Mouse (Mus musculus) layer of hippocampus, adult 2 months (tissue): ENCODE results near the gene Jdp2. TPM values are rescaled to one million over a fixed set of nuclear protein-coding genes. Genes with fewer than 3 reads are reported as not detected.
A peak's percentile ranks its signal among the peaks of the same experiment; 100 is the strongest.

ENCODE experiments used
- DNase-seq, 2 experiments: peaks; one replicate each; pipeline ENCODE4 v3.0.0; 2022; ENCODE audit warnings: low spot score in 2 of 2
- H3K27ac ChIP-seq: fragments of 200-600 bp; 2 replicates; pipeline ENCODE4 v1.8.1; 2022
- H3K4me3 ChIP-seq: fragments of 200-600 bp; 2 replicates; pipeline ENCODE4 v1.8.1; 2022; ENCODE audit warnings: mild to moderate bottlenecking
- CTCF ChIP-seq: fragments of 200-600 bp; conservative IDR thresholded peaks from 2 replicates; pipeline ENCODE4 v1.8.1; 2022; ENCODE audit warnings: antibody characterized with exemption, mild to moderate bottlenecking, moderate library complexity
- long read RNA-seq, 2 experiments: library from polyadenylated mRNA; stranded (forward); transcript quantifications; one replicate each; pipeline ENCODE4 v2.0.0; 2021; ENCODE audit warnings: borderline mapping rate in 2 of 2
- total RNA-seq, 2 experiments: library from RNA; stranded (reverse); gene quantifications; 2 replicates each; pipeline ENCODE4 v1.2.3; 2021

Jdp2 gene
- 10 to 100 TPM; 48.2 to 49.5 TPM for total RNA-seq
- long read RNA-seq, experiment 1, transcript Jdp2-203 (4 exons, 1,645 nt) = major isoform, 35 of 44 reads
- long read RNA-seq, experiment 1, transcript Jdp2-201 (4 exons, 1,643 nt) = minor isoform, 5 of 44 reads
- long read RNA-seq, experiment 1, partial matches to known transcripts = 2 of 44 reads
- long read RNA-seq, experiment 1, other reads (novel, unspliced or antisense) = 2 of 44 reads
- long read RNA-seq, experiment 2, transcript Jdp2-203 (4 exons, 1,645 nt) = major isoform, 33 of 47 reads
- long read RNA-seq, experiment 2, transcript Jdp2-201 (4 exons, 1,643 nt) = minor isoform, 7 of 47 reads
- long read RNA-seq, experiment 2, partial matches to known transcripts = 3 of 47 reads
- long read RNA-seq, experiment 2, other reads (novel, unspliced or antisense) = 4 of 47 reads

- Histone ChIP-seq H3K27ac (peak within 1 kb of the TSS; percentile 99), H3K4me3 (peak within 1 kb of the TSS; percentile 96)
- DNase-seq = peak; percentile 70 to 74
- TF ChIP-seq CTCF = peak; percentile 52
These were observed at the start of gene Jdp2 for GRCm38 (mm10) chr12:85598611-85599477. Gene Jdp2 (plus strand): TSS chr12:85599027.

GRCm38 (mm10) chr12:85549661-85550060 is 49.2 kb upstream of the Jdp2 start:
- DNase-seq = no peak
- TF ChIP-seq CTCF = no peak
- no peak overlapping the region for H3K4me3 ChIP-seq
- H3K27ac ChIP-seq = no peak overlapping the region

- no peak for DNase-seq
- Histone ChIP-seq H3K27ac (no peak overlapping the region), H3K4me3 (no peak overlapping the region)
- TF ChIP-seq CTCF = no peak
These were observed 48.4 kb upstream of the Jdp2 start for GRCm38 (mm10) chr12:85550435-85550834.

- Histone ChIP-seq H3K4me3 (no peak overlapping the region), H3K27ac (no peak overlapping the region)
- TF ChIP-seq CTCF = no peak
- no peak for DNase-seq
These were observed 39.5 kb upstream of the Jdp2 start for GRCm38 (mm10) chr12:85559299-85559698.

GRCm38 (mm10) chr12:85565441-85565840 is 33.4 kb upstream of the Jdp2 start:
- Histone ChIP-seq H3K27ac (no peak overlapping the region), H3K4me3 (no peak overlapping the region)
- no peak for DNase-seq
- no peak for TF ChIP-seq CTCF

- Histone ChIP-seq H3K27ac (no peak overlapping the region), H3K4me3 (no peak overlapping the region)
- no peak for DNase-seq
- no peak for TF ChIP-seq CTCF
These were observed 30.5 kb upstream of the Jdp2 start for GRCm38 (mm10) chr12:85568298-85568697.

- TF ChIP-seq CTCF = no peak
- peak; percentile 40 to 42 for DNase-seq
- Histone ChIP-seq H3K27ac (peak overlapping the region; percentile 37; the same call in 1 of the 2 replicates), H3K4me3 (no peak overlapping the region)
These were observed 29.3 kb upstream of the Jdp2 start for GRCm38 (mm10) chr12:85569393-85570157.

GRCm38 (mm10) chr12:85570158-85570540 is 28.7 kb upstream of the Jdp2 start:
- no peak for TF ChIP-seq CTCF
- Histone ChIP-seq H3K27ac (no peak overlapping the region), H3K4me3 (no peak overlapping the region)
- DNase-seq = no peak

GRCm38 (mm10) chr12:85571312-85571711 is 27.5 kb upstream of the Jdp2 start:
- no peak for TF ChIP-seq CTCF
- Histone ChIP-seq H3K4me3 (no peak overlapping the region), H3K27ac (peak overlapping the region; percentile 70)
- peak; percentile 26 to 46 for DNase-seq

GRCm38 (mm10) chr12:85572047-85572475 is 26.8 kb upstream of the Jdp2 start:
- Histone ChIP-seq H3K4me3 (peak overlapping the region; percentile 34; the same call in 1 of the 2 replicates), H3K27ac (peak overlapping the region; percentile 70)
- DNase-seq = peak in 1 of 2 experiments; percentile 63
- no peak for TF ChIP-seq CTCF

GRCm38 (mm10) chr12:85574806-85575495 is 23.9 kb upstream of the Jdp2 start:
- DNase-seq = no peak
- no peak overlapping the region for H3K27ac ChIP-seq
- no peak for TF ChIP-seq CTCF
- H3K4me3 ChIP-seq = no peak overlapping the region

- no peak for TF ChIP-seq CTCF
- Histone ChIP-seq H3K27ac (no peak overlapping the region), H3K4me3 (no peak overlapping the region)
- DNase-seq = no peak
These were observed 23.4 kb upstream of the Jdp2 start for GRCm38 (mm10) chr12:85575496-85575840.
